Mouse (Mus musculus) liver, embryonic 13.5 days (tissue): ENCODE data around the gene Lrrc3. TPM values are rescaled to one million over a fixed set of nuclear protein-coding genes. Genes with fewer than 3 reads are reported as not detected.
"Not testable (repeated sequence)": the region's sequence is repeated elsewhere in the genome, so short reads cannot be mapped to it uniquely, and the experiment has no call there.

ENCODE experiments used
- ATAC-seq: fragments of 200-750 bp; cut with Nextera tagmentation; 2 replicates; pipeline ENCODE4 v1.8.0; 2017; ENCODE audit warnings: low read depth, mild to moderate bottlenecking, moderate number of reproducible peaks, moderate library complexity
- DNase-seq: peaks from one replicate; pipeline ENCODE4 v3.0.0; 2022
- H3K27ac ChIP-seq: fragments of 300-500 bp; sonication (generic); 2 replicates; pipeline ENCODE4 v1.5.1; 2015; ENCODE audit warnings: moderate library complexity, mild to moderate bottlenecking, inconsistent platforms
- H3K27me3 ChIP-seq: fragments of 300-500 bp; sonication (generic); 2 replicates; pipeline ENCODE4 v1.6.1; 2015; ENCODE audit warnings: mild to moderate bottlenecking, inconsistent platforms
- H3K36me3 ChIP-seq: fragments of 300-500 bp; sonication (generic); 2 replicates; pipeline ENCODE4 v1.6.1; 2015; ENCODE audit warnings: mild to moderate bottlenecking, inconsistent platforms
- H3K4me1 ChIP-seq: fragments of 300-500 bp; sonication (generic); replicated peaks from 2 replicates; pipeline ENCODE4 v1.6.1; 2015; ENCODE audit warnings: inconsistent platforms
- H3K4me2 ChIP-seq: fragments of 300-500 bp; sonication (generic); 2 replicates; pipeline ENCODE4 v1.6.1; 2015; ENCODE audit warnings: inconsistent platforms, mild to moderate bottlenecking, moderate library complexity
- H3K4me3 ChIP-seq: fragments of 300-500 bp; sonication (generic); replicated peaks from 2 replicates; pipeline ENCODE4 v1.5.1; 2015; ENCODE audit warnings: mild to moderate bottlenecking, inconsistent platforms
- H3K9ac ChIP-seq: fragments of 300-500 bp; sonication (generic); 2 replicates; pipeline ENCODE4 v1.6.1; 2015; ENCODE audit warnings: mild to moderate bottlenecking, inconsistent platforms
- H3K9me3 ChIP-seq: fragments of 300-500 bp; sonication (generic); replicated peaks from 2 replicates; pipeline ENCODE4 v1.6.1; 2016; ENCODE audit warnings: inconsistent platforms
- WGBS: fragments of 180-500 bp; shearing (Covaris S2); methylation state at CpG from one replicate; pipeline ENCODE4 v1.1.7; 2015; ENCODE audit not compliant: insufficient replicate concordance; 5-methylcytosine and 5-hydroxymethylcytosine counted together
- polyA plus RNA-seq: library from polyadenylated mRNA; unstranded; fragments of >200 nt; fragmentation: Nextera tagmentation; extraction: Ambion mirVana; gene quantifications from 2 replicates; pipeline ENCODE4 v1.2.1, GENCODE M21; 2015

Gene Lrrc3
- 8.6 and 10.1 TPM in 2 replicates for polyA plus RNA-seq

GRCm38 (mm10) chr10:77902211-77902893 lies at the start of gene Lrrc3:
TSS of gene Lrrc3 (minus strand) at chr10:77902536.
- Histone ChIP-seq H3K4me3 (peak within 1 kb of the TSS; percentile 60), H3K4me2 (peak within 1 kb of the TSS; percentile 72), H3K27ac (peak within 1 kb of the TSS; percentile 53; the same call in 1 of the 2 replicates), H3K9ac (peak within 1 kb of the TSS; percentile 65), H3K4me1 (peaks cover 17% of the 10 kb centered on the region), H3K27me3 (peaks cover 28% of the 10 kb centered on the region), H3K9me3 (no peaks in the 10 kb centered on the region), H3K36me3 (no peaks in the 10 kb centered on the region)
- ATAC-seq (peak; percentile 65), DNase-seq (peak; percentile 32)
- WGBS, result under 1% methylated on average over 44 of the region's 46 CpGs

GRCm38 (mm10) chr10:77950468-77950867 lies 48.1 kb upstream of the Lrrc3 start:
- H3K4me2 ChIP-seq, H3K4me3 ChIP-seq, H3K9ac ChIP-seq, DNase-seq, H3K36me3 ChIP-seq, H3K27ac ChIP-seq, H3K9me3 ChIP-seq, ATAC-seq, H3K4me1 ChIP-seq, H3K27me3 ChIP-seq: not testable (repeated sequence)
- WGBS, result 79% methylated on average over 10 of the region's 12 CpGs

- Histone ChIP-seq H3K9me3 (no peaks in the 10 kb centered on the region), H3K4me2 (no peak overlapping the region), H3K4me1 (no peaks in the 10 kb centered on the region), H3K9ac (no peak overlapping the region), H3K4me3 (no peak overlapping the region), H3K36me3 (no peaks in the 10 kb centered on the region), H3K27me3 (no peaks in the 10 kb centered on the region), H3K27ac (no peak overlapping the region)
- WGBS, result 10% methylated on average over 2 of the region's 2 CpGs
- no peak for DNase-seq
- no peak for ATAC-seq
Observed at GRCm38 (mm10) chr10:77939685-77940084, 37.3 kb upstream of the Lrrc3 start.

GRCm38 (mm10) chr10:77927375-77927774 lies 25.0 kb upstream of the Lrrc3 start:
- no peak overlapping the region for H3K27ac ChIP-seq
- DNase-seq (no peak), ATAC-seq (no peak)
- no peak overlapping the region for H3K4me2 ChIP-seq
- WGBS, result 72% methylated on average over 10 of the region's 10 CpGs
- no peaks in the 10 kb centered on the region for H3K9me3 ChIP-seq
- H3K27me3 ChIP-seq, result no peaks in the 10 kb centered on the region
- no peaks in the 10 kb centered on the region for H3K36me3 ChIP-seq
- no peak overlapping the region for H3K4me3 ChIP-seq
- H3K4me1 ChIP-seq, result no peaks in the 10 kb centered on the region
- H3K9ac ChIP-seq, result no peak overlapping the region

GRCm38 (mm10) chr10:77926140-77926539 lies 23.8 kb upstream of the Lrrc3 start:
- peak; percentile 33 for DNase-seq
- ATAC-seq, result no peak
- H3K36me3 ChIP-seq, result no peaks in the 10 kb centered on the region

GRCm38 (mm10) chr10:77922681-77923080 lies 20.3 kb upstream of the Lrrc3 start:
- H3K4me3 ChIP-seq, result no peak overlapping the region
- WGBS, result 46% methylated on average over 4 of the region's 4 CpGs
- H3K9ac ChIP-seq, result no peak overlapping the region
- H3K9me3 ChIP-seq, result no peaks in the 10 kb centered on the region
- H3K4me2 ChIP-seq, result no peak overlapping the region
- ATAC-seq (no peak), DNase-seq (no peak)
- no peaks in the 10 kb centered on the region for H3K36me3 ChIP-seq
- no peaks in the 10 kb centered on the region for H3K27me3 ChIP-seq
- no peaks in the 10 kb centered on the region for H3K4me1 ChIP-seq
- no peak overlapping the region for H3K27ac ChIP-seq

More at GRCm38 (mm10) chr10:77926140-77926539, 23.8 kb upstream of the Lrrc3 start:
- H3K9ac ChIP-seq, result no peak overlapping the region
- no peaks in the 10 kb centered on the region for H3K27me3 ChIP-seq
- no peaks in the 10 kb centered on the region for H3K9me3 ChIP-seq
- H3K4me3 ChIP-seq, result no peak overlapping the region
- no peaks in the 10 kb centered on the region for H3K4me1 ChIP-seq
- H3K27ac ChIP-seq, result no peak overlapping the region
- WGBS, result 27% methylated on average over 7 of the region's 7 CpGs
- H3K4me2 ChIP-seq, result no peak overlapping the region

GRCm38 (mm10) chr10:77921009-77921408 lies 18.7 kb upstream of the Lrrc3 start:
- no peak overlapping the region for H3K4me2 ChIP-seq
- ATAC-seq (no peak), DNase-seq (no peak)
- no peak overlapping the region for H3K27ac ChIP-seq
- no peak overlapping the region for H3K9ac ChIP-seq
- 63% methylated on average over 5 of the region's 5 CpGs for WGBS
- no peaks in the 10 kb centered on the region for H3K36me3 ChIP-seq
- H3K9me3 ChIP-seq, result no peaks in the 10 kb centered on the region
- H3K27me3 ChIP-seq, result no peaks in the 10 kb centered on the region
- no peaks in the 10 kb centered on the region for H3K4me1 ChIP-seq
- H3K4me3 ChIP-seq, result no peak overlapping the region

GRCm38 (mm10) chr10:77916636-77917335 lies 14.4 kb upstream of the Lrrc3 start:
- no peaks in the 10 kb centered on the region for H3K27me3 ChIP-seq
- no peak overlapping the region for H3K4me3 ChIP-seq
- no peak overlapping the region for H3K9ac ChIP-seq
- 53% methylated on average over 8 of the region's 8 CpGs for WGBS
- no peaks in the 10 kb centered on the region for H3K4me1 ChIP-seq
- ATAC-seq, result no peak
- H3K4me2 ChIP-seq, result no peak overlapping the region
- H3K27ac ChIP-seq, result no peak overlapping the region
- H3K9me3 ChIP-seq, result no peaks in the 10 kb centered on the region
- H3K36me3 ChIP-seq, result no peaks in the 10 kb centered on the region
- peak; percentile 12 for DNase-seq

- ATAC-seq, result no peak
- H3K9me3 ChIP-seq, result no peaks in the 10 kb centered on the region
- no peaks in the 10 kb centered on the region for H3K4me1 ChIP-seq
- H3K4me2 ChIP-seq, result no peak overlapping the region
- H3K9ac ChIP-seq, result no peak overlapping the region
- no peaks in the 10 kb centered on the region for H3K27me3 ChIP-seq
- WGBS, result 56% methylated on average over 4 of the region's 4 CpGs
- H3K36me3 ChIP-seq, result no peaks in the 10 kb centered on the region
- H3K4me3 ChIP-seq, result no peak overlapping the region
- no peak overlapping the region for H3K27ac ChIP-seq
- DNase-seq, result no peak
Observed at GRCm38 (mm10) chr10:77913292-77913691, 11.0 kb upstream of the Lrrc3 start.

GRCm38 (mm10) chr10:77912605-77913004 lies 10.3 kb upstream of the Lrrc3 start:
- no peaks in the 10 kb centered on the region for H3K4me1 ChIP-seq
- 56% methylated on average over 7 of the region's 7 CpGs for WGBS
- ATAC-seq (no peak), DNase-seq (no peak)
- H3K27ac ChIP-seq, result no peak overlapping the region
- no peaks in the 10 kb centered on the region for H3K9me3 ChIP-seq
- H3K9ac ChIP-seq, result no peak overlapping the region
- no peaks in the 10 kb centered on the region for H3K36me3 ChIP-seq
- H3K4me3 ChIP-seq, result no peak overlapping the region
- H3K4me2 ChIP-seq, result no peak overlapping the region
- no peaks in the 10 kb centered on the region for H3K27me3 ChIP-seq

- 7% methylated on average over 35 of the region's 35 CpGs for WGBS
- no peaks in the 10 kb centered on the region for H3K9me3 ChIP-seq
- H3K4me1 ChIP-seq, result peaks cover 17% of the 10 kb centered on the region
- H3K9ac ChIP-seq, result no peak overlapping the region
- peak overlapping the region; percentile 60 for H3K4me3 ChIP-seq
- no peaks in the 10 kb centered on the region for H3K36me3 ChIP-seq
- H3K27ac ChIP-seq, result no peak overlapping the region
- peaks cover 28% of the 10 kb centered on the region for H3K27me3 ChIP-seq
- ATAC-seq (peak; percentile 63), DNase-seq (peak; percentile 22)
- peak overlapping the region; percentile 72 for H3K4me2 ChIP-seq
Observed at GRCm38 (mm10) chr10:77902894-77903715, 769 bp upstream of the Lrrc3 start.
